Mouse (Mus musculus) stomach, postnatal 0 days (tissue): ENCODE data around the gene Oaz2. TPM values are rescaled to one million over a fixed set of nuclear protein-coding genes. Genes with fewer than 3 reads are reported as not detected.

ENCODE experiments used
- ATAC-seq: fragments of 200-750 bp; cut with Nextera tagmentation; 2 replicates; pipeline ENCODE4 v1.8.0; 2017; ENCODE audit not compliant: low FRiP score, low TSS enrichment
- DNase-seq: peaks from one replicate; pipeline ENCODE4 v3.0.0-alpha.2; 2016; ENCODE audit warnings: low spot score
- H3K27ac ChIP-seq: fragments of 300-500 bp; sonication (generic); replicated peaks from 2 replicates; pipeline ENCODE4 v1.5.1; 2014; ENCODE audit warnings: mild to moderate bottlenecking, control low read depth
- H3K27me3 ChIP-seq: fragments of 300-500 bp; sonication (generic); 2 replicates; pipeline ENCODE4 v1.6.1; 2014; ENCODE audit warnings: low read length; ENCODE audit not compliant: control insufficient read depth, insufficient read depth
- H3K36me3 ChIP-seq: fragments of 300-500 bp; sonication (generic); 2 replicates; pipeline ENCODE4 v1.6.1; 2014; ENCODE audit warnings: low read length, mixed read lengths; ENCODE audit not compliant: control insufficient read depth, insufficient read depth
- H3K4me1 ChIP-seq: fragments of 300-500 bp; sonication (generic); replicated peaks from 2 replicates; pipeline ENCODE4 v1.6.1; 2014; ENCODE audit warnings: antibody characterized with exemption; ENCODE audit not compliant: control insufficient read depth, insufficient read depth
- H3K4me2 ChIP-seq: fragments of 300-500 bp; sonication (generic); replicated peaks from 2 replicates; pipeline ENCODE4 v1.6.1; 2014; ENCODE audit warnings: low read depth, mild to moderate bottlenecking, control low read depth, moderate library complexity
- H3K4me3 ChIP-seq: fragments of 300-500 bp; sonication (generic); 2 replicates; pipeline ENCODE4 v1.5.1; 2014; ENCODE audit warnings: low read depth, low read length, control low read depth
- H3K9ac ChIP-seq: fragments of 300-500 bp; sonication (generic); 2 replicates; pipeline ENCODE4 v1.6.1; 2014; ENCODE audit warnings: mild to moderate bottlenecking, low read length, control low read depth, mixed read lengths
- H3K9me3 ChIP-seq: fragments of 300-500 bp; sonication (generic); 2 replicates; pipeline ENCODE4 v1.6.1; 2016; ENCODE audit warnings: low read length; ENCODE audit not compliant: control insufficient read depth
- CTCF ChIP-seq: IDR thresholded peaks from 2 replicates; pipeline ENCODE4 v1.5.1; 2016; ENCODE audit warnings: antibody characterized with exemption, low read depth, mild to moderate bottlenecking, moderate library complexity
- EP300 ChIP-seq: optimal IDR thresholded peaks from 2 replicates; pipeline ENCODE3; 2016; ENCODE audit warnings: antibody characterized with exemption
- WGBS: fragments of 180-500 bp; shearing (Covaris S2); extraction: QIAGEN DNeasy Blood & Tissue Kit; methylation state at CpG from one replicate; pipeline ENCODE4 v1.1.7; 2014; 5-methylcytosine and 5-hydroxymethylcytosine counted together
- polyA plus RNA-seq: library from polyadenylated mRNA; unstranded; fragments of >200 nt; fragmentation: Nextera tagmentation; extraction: Ambion mirVana; gene quantifications from 2 replicates; pipeline ENCODE4 v1.2.1, GENCODE M21; 2015

Oaz2 gene
- polyA plus RNA-seq, 1 experiment from 2014 or later: 138 TPM

GRCm38 (mm10) chr9:65697356-65697755 lies 29.6 kb downstream of the Oaz2 start:
- 82% methylated on average over 7 of the region's 7 CpGs for WGBS
- Histone ChIP-seq H3K27ac (no peak overlapping the region), H3K4me3 (no peak overlapping the region), H3K4me2 (no peak overlapping the region), H3K4me1 (no peaks in the 10 kb centered on the region), H3K9ac (no peak overlapping the region), H3K9me3 (no peaks in the 10 kb centered on the region), H3K27me3 (no peaks in the 10 kb centered on the region), H3K36me3 (peaks cover 23% of the 10 kb centered on the region)
- TF ChIP-seq EP300: no peak
- DNase-seq (no peak), ATAC-seq (no peak)

GRCm38 (mm10) chr9:65697992-65698391 lies 30.2 kb downstream of the Oaz2 start:
- Histone ChIP-seq H3K9me3 (no peaks in the 10 kb centered on the region), H3K9ac (no peak overlapping the region), H3K4me2 (no peak overlapping the region), H3K36me3 (peaks cover 21% of the 10 kb centered on the region), H3K27me3 (no peaks in the 10 kb centered on the region), H3K4me3 (no peak overlapping the region), H3K27ac (no peak overlapping the region), H3K4me1 (no peaks in the 10 kb centered on the region)
- TF ChIP-seq CTCF (no peak), EP300 (no peak)
- ATAC-seq (no peak), DNase-seq (no peak)

GRCm38 (mm10) chr9:65700504-65700903 lies 32.7 kb downstream of the Oaz2 start:
- Histone ChIP-seq H3K27ac (no peak overlapping the region), H3K9ac (no peak overlapping the region), H3K4me1 (no peaks in the 10 kb centered on the region), H3K4me2 (no peak overlapping the region), H3K9me3 (no peaks in the 10 kb centered on the region), H3K4me3 (no peak overlapping the region), H3K27me3 (no peaks in the 10 kb centered on the region), H3K36me3 (peaks cover 24% of the 10 kb centered on the region)
- DNase-seq (no peak), ATAC-seq (no peak)
- WGBS: 81% methylated on average over 6 of the region's 6 CpGs
- TF ChIP-seq EP300 (no peak), CTCF (no peak)

GRCm38 (mm10) chr9:65702286-65702685 lies 34.5 kb downstream of the Oaz2 start:
- no peak for DNase-seq
- no peak for ATAC-seq
- H3K27ac ChIP-seq: no peak overlapping the region
- H3K27me3 ChIP-seq: no peaks in the 10 kb centered on the region
- TF ChIP-seq CTCF (no peak), EP300 (no peak)
- no peak overlapping the region for H3K9ac ChIP-seq
- WGBS: 80% methylated on average over 9 of the region's 9 CpGs
- H3K4me1 ChIP-seq: no peaks in the 10 kb centered on the region
- no peak overlapping the region for H3K4me2 ChIP-seq
- H3K4me3 ChIP-seq: no peak overlapping the region
- no peaks in the 10 kb centered on the region for H3K9me3 ChIP-seq
- peaks cover 18% of the 10 kb centered on the region for H3K36me3 ChIP-seq

GRCm38 (mm10) chr9:65703241-65703640 lies 35.4 kb downstream of the Oaz2 start:
- Histone ChIP-seq H3K4me3 (no peak overlapping the region), H3K27me3 (no peaks in the 10 kb centered on the region), H3K4me1 (no peaks in the 10 kb centered on the region), H3K27ac (no peak overlapping the region), H3K9ac (no peak overlapping the region), H3K9me3 (no peaks in the 10 kb centered on the region), H3K36me3 (peaks cover 15% of the 10 kb centered on the region), H3K4me2 (no peak overlapping the region)
- no peak for TF ChIP-seq CTCF
- TF ChIP-seq EP300: no peak
- DNase-seq (no peak), ATAC-seq (no peak)
- 89% methylated on average over 7 of the region's 7 CpGs for WGBS

GRCm38 (mm10) chr9:65703926-65704595 lies 36.3 kb downstream of the Oaz2 start:
- DNase-seq: no peak
- no peak overlapping the region for H3K4me3 ChIP-seq
- no peaks in the 10 kb centered on the region for H3K4me1 ChIP-seq
- no peaks in the 10 kb centered on the region for H3K9me3 ChIP-seq
- ATAC-seq: no peak
- H3K27me3 ChIP-seq: no peaks in the 10 kb centered on the region
- 87% methylated on average over 24 of the region's 24 CpGs for WGBS
- H3K36me3 ChIP-seq: peaks cover 10% of the 10 kb centered on the region
- H3K9ac ChIP-seq: no peak overlapping the region
- TF ChIP-seq CTCF (no peak), EP300 (no peak)
- H3K4me2 ChIP-seq: no peak overlapping the region
- H3K27ac ChIP-seq: no peak overlapping the region
